Mouse (Mus musculus): ENCODE data around the gene Fhdc1.

The Fhdc1 gene

DNA sequence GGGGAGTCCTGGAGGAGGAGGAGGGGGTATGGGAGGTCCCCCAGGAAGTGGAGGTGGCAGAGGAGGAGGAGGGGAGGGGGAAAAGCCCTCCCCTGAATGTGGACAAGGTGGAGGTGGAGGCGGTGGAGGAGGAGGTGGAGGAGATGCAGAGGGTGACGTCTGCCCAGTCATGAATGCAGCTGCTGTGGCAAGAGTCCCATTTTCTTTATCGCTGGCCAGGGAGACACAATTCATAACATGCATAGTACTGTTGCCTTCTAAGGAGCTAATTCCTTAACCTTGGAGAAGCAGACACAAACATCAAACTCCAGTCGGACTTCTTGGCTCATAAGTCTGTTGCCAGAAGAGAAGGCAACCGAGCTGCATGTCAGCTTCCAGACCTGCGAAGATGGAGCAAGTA lies 5.8 kb downstream of the Fhdc1 start:
- no peak for DNase-seq

DNA sequence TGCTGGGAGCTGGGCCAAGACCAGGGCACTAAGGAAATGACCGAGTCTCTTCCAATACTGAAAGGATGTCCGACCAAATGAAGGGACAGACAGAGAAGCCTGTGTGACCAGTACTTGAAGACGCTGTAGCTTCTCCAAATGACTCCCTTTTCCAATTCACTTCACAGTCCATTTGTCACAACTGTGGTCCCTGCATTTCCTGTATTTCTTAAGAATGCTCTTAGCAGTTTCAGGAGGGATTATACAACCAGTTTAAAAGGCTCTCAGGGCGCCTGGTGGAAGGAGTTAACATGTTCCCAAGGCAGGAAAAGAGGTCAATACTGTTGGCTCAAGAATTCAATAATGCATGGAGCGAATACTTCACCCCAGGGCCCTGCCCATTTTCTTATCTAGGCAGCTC lies 7.3 kb downstream of the Fhdc1 start:
- DNase-seq = no peak

DNA sequence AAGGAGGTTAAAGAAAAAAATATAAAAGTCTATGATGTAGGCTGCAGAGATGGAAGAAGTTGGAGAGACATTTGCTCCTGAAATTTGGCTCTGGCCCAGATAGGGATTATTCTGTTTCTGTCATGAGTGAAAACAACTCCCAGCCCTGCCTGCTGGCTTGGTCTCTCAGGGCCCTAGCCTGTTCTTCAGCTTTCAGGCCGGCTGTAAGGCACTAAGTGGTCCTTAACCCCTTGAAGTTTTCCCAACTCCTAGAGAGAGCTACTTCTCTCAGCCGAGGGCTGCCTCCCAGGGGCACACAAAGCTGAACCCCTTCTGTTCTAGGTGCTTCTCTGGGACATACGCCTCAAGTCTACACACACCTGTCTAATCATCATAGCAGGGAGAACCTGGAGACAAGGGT lies 7.7 kb downstream of the Fhdc1 start:
- no peak for DNase-seq

DNA sequence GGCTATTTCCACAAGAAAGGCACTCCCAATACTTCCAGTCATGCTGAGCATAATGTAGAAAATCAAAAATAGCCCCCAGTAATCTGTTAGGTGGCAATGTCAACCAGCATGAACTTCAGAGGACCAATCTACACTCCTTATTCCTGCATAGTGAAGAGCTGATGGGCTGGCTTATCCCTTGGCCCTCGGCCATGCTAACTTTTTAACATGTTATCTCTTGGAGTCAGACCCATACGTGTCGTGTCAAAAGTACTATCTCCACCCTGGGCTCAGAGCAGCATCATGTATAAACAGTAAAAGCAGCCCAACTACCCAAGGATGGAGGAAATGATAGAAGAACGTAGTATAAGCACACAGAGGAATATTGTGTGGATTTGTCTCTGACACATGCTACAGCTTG lies 9.1 kb downstream of the Fhdc1 start:
- DNase-seq = no peak

DNA sequence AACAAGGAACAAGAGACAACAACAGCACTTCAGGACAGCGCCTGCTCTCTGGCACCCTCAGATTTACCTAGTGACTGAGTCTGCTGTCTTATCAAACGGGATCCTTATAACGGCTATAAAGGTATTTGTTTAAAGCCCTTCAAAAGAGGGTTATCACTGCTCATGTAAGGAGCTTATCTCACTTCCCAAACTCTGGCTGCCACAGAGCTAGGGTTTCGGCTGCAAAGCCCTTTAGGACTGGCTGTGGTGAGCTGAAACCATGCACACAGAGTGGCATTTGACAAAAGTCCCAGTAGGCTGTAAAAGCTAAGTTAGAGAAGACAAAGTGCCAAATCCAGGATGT lies 12.1 kb downstream of the Fhdc1 start:
- no peak for DNase-seq

DNA sequence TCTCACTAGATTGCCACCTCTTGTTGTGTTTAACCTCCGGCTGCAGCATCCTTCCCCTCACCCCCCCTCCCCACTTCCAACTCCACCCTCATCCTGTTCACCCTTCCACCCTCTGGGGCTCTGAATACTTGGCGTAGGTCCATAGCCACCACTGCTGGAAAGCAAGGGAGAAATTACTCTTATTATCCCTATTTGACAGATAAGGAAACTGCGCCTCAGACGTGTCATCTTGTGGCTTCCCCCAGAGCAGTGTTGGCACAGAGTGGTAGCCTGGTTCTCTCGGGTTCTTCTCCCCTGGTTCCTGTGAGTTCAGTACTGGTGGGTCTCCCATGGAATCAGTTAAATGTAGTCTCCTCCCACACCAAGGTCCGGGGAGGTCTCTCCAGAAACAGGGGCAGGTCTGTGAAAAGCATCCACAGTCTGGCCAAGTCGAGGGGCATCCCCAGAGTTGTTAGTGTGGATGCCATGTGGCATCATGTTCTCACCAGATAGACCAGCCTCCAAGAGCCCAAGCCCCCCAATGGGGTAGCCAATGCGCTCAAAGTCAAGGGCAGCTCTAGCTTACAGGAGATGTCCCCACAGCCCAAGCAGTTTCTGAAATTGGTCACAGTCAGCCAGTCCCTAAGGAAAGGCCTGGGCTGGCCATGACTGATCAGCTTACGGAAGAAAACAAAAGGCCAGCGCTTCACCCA lies 12.7 kb downstream of the Fhdc1 start:
- DNase-seq = peak; percentile 66

DNA sequence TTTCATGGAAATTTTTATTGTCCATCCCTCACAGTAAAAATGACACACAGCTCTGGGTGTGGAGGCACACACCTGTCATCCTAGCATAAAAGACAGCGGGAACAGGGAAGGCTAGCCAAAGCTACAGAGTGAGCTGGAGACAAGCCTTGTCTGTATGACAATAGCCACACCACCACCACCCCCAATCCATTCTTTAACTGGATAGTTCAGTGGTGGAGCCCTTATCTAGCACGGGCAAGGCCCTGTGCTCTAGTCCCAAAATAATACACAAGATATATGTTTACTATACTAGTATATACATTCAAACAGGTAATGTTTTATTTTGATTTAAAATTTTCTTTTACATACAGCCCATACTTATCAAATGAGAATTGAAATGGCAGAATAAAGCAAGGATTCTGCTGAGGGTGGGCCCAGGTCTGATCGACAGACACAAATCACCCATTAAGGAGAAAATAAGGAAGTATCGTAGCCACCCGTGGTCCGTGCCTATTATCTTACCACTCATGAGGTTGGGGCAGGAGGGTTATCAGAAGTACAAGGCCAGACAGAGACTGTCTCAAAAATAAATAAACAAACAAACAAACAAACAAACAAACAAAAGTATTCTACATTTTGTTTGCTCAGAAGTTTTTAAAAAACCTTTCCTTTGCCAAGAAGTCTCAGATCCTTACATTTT lies 14.3 kb downstream of the Fhdc1 start:
- DNase-seq = no peak

DNA sequence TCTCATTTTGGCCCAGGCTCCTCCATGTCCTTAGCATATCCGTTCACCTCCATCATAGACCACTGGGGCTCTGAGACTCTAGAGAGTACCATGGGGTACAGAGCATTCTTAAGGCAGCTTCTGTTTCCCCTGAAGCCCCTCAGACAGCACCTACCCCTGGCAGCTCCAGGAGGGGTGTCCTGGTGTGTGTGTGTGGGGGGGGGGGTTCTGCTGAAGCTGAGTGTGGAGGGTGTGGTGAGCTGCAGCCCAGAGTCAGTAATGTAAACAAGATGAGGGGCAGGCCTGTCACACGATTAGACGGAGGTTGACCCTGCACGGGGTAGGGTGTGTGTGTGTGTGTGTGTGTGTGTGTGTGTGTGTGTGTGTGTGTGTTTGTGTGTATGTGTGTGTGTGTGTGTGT lies 18.5 kb downstream of the Fhdc1 start:
- no peak for DNase-seq

DNA sequence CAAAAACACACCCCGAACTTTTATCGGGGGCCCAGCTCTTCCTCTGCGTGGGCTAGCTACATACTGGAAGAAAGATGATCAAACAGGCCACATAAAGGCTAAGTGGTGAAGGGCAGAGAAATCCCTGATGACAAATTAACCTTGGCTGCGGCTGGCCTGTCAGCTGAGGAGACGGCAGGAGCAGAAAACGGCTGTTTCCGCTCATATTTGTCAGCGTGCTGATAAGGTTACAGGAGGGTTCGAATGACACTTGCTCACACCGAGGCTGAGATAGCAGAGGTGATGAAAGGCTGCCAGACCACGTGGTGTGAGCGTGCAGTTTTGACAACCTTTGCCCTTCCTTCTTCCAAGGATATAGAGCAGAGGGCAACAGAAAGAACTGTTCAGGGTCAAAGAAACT lies 19.3 kb downstream of the Fhdc1 start:
- peak; percentile 74 for DNase-seq

DNA sequence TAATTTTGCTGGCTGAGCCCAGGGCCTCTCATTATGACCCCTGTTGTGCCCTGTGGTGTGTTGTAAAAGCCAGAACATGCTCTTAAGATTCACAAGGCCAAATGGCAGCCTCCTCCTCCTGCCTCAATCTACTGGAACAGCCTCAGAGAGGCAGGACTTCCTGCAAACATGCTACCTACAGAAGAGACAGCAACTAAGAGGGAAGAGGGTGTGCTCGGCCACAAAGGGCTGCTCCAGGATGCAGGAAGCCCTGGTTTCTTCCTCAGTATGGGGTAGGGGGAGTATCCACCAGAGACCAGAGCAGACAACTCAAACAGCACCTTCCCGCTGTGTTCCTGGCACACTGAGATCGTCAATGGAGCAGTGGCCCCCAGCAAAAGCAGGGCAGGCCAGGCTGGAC lies 19.7 kb downstream of the Fhdc1 start:
- no peak for DNase-seq

DNA sequence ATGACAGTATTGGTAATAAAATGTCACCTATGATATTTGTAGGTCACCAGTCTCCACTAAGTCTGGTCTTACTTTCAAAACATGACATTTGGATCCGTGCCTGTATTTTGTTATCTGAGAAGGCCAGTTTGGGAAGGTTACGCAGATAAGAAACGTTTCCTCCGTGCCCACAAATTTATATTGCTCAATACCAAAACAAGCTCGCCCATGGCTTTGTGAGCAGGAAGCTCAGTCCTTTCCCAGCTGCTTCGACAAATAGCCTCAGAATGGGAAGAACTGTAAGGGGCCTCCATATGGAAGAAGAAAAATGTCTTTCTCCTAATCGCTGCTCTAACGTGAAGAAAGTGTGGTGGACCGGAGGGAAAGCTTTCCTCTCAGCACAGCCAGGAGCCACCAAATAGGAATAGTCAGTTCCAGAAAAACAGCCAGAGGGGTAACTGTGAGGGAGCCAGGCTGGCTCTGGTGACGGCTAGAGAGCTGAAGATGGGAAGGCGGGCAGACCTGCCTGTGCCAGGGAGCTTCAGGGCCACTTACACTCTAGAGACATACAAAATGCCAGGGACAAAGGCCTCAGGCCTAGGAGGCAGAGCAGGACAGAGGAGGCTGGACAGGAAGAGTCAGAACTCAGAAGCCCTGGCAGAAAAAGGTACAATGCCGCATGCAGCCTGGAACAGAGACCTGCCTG lies 24.4 kb downstream of the Fhdc1 start:
- peak; percentile 49 for DNase-seq

DNA sequence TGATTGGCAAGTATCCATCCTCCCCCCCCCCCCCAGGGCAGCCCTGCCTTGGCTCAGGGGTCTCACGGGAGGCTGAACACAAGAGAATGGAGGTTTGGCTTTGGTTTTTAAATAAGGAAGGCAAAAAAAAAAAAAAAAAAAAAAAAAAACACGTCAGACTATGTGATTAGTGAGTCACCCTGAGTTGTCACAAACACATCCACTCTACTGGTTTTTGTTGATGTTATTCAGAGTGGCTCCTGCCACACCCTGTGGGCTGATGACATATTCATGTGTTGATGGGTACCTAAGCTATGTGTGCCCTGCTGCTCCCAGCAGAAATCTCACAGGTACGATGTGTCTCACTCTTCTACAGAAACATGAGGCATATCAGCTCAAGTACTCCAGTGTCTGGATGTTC lies 29.6 kb downstream of the Fhdc1 start:
- DNase-seq = no peak

DNA sequence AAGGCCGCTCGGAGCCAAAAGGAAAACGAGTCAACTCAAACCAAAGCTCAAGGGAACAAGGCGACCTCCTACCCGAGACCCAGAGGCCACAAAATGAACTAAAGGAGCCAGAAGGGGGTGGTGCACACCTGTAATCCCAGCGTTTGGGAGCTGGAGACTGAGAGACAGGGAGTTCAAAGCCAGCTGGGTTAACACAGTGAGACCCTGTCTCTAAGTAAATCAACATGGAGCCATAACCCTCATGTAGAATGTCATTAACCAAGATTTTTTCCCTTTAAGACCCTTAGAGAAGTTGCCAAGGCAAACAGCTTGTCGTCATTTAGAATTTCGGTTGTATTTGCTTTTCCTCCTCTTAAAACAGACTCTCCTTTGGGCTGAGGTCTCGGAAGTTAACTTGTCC lies 31.2 kb downstream of the Fhdc1 start:
- no peak for DNase-seq

DNA sequence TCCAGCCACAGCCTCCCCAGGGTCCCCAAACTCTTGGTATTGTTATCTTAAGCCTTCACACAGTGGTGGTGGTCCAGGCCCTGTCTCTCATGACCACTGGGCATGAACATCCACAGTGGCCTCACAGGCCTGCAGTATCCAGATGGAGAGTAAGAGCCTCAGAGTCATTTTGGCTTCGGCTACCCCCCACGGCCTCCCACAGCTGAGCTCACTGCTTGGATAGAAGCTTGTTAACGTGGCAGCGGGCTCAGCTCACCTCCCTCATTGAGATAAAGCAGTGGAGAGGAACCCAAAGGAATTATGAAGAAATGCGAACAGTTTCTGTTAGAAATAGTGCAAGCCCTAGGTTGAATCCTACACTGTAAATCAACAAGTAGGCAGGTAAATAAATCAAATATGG lies 32.4 kb downstream of the Fhdc1 start:
- DNase-seq = no peak

DNA sequence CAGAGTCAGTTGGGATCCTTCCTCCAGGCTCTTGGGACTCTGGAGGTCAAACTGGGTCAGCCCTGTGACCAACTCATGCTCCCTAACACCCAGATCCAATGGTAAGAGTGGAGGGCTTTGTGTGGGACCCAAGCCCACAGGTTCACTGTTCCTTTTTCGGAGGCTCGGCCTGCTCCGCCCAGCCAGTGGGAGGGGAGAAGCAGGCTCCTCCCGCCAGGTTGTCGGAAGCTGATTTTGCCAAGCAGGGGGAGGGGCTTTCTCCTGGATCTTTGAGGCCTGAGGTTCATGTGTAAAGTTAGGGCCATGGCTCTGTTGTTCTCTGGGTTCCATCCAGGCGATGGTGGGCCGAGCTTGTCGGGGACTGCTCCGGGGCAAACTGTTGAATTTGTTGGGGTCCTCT lies 34.4 kb downstream of the Fhdc1 start:
- DNase-seq = no peak

DNA sequence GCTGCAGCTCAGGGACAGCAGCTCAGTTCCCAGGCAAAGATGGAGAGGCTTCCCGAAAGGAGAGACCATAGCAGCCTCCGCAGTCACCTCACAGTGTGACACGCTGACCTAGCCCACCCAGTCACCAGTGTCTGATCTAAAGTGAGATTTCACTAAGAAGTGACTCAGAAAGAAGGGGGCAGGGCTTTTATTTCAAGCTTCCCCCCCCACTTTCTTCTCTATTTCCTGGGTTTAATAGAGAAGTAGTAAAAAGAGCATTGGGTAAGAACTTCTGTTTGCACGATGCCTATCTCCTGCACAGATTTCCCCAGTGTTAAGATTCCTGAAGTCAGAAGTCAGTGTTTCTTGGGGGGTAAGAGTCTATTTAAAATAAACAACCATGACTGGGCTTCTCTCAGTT lies 37.3 kb downstream of the Fhdc1 start:
- no peak for DNase-seq

DNA sequence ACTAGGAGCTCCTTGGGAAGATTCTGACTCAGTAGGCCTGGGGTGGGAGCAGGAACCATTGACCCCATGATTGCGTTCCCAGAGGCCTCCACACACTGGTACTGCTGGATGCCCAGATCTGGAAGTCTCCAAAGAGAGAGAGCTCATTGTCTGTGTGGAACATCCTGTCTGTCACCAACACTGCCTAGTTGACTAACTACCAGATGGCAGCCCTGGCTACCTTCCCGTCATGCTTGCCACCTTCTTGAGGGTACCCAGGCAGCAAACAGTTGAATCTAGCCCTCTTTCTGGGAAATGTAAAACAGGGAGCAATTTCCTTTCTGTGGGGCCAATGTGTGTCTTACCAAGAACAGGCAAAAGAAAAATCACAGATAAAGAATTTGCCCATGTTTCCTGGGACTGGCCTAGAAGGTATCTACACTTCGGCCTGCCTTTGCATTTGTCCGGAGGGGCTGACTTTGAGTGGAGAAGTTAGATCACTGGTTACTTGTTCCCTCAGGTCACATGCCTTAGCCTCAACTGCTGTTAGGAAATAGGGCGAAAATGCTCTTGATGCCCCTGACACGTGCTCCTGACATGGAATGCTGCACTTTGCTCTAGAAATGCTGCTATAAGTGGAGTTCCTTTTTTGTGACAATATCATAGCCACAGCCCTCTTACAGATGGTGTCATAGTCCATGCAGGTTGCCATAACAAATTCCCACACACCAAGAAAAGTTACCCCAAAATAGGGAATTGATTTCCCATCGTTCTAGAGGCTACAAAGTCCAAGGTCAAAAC lies 40.6 kb downstream of the Fhdc1 start:
- DNase-seq = no peak

DNA sequence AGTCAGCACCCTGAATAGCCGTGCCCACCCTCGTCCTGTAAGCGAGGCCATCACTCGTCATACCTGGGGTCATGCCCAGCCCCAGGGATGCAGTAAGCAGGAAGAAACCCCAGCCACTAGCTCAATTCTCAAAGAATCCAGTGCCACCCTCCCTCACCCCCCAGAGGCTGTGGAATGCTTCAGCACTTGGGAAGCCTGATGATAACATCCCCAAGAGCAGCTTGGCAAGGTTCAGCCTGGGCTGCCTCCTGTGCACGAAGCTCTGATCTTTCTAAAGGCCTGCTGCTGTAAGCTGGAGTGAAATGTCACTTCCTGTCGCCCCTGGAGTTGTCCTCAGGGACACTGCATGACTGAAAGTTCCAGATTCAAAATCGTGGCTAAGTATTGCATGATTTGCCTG lies 41.4 kb downstream of the Fhdc1 start:
- DNase-seq = no peak

DNA sequence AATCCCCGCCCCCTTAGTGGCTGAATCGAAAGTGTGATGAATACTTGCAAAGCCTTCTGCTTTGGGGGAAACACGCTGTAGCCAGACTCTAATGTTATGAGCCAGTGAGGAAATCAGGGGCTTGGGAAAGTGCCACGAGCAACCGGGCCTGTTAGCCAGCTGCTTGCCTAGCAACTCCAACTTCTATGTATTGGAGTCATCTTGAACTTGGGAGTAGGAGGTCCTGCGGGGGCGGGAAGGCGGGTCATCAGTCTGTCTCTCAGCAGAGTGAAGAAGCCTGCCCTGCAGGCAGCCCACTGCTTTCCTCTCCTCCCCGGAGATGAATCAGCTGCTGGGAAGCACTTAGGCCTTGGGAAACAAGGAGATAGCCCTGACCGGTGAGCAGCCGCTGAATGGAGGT lies 42.1 kb downstream of the Fhdc1 start:
- no peak for DNase-seq

DNA sequence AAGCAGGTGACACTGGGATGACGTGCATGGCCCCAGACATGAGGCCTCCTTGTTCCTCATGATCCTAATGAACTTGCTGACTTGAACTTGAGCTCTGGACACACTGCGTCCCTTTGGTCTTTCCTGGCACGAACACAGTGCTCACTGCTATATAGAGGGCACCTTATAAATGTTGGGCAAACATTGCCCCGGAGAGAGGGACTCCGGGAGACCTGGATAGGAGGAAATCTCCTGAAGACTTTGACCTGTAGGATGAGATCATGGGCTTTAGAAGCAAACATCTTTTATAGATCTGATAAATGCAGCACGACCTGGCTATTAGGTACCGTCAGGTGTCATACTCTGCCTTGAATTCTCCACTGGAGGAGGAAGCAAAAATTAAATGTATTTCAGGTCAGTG lies 43.3 kb downstream of the Fhdc1 start:
- DNase-seq = no peak

DNA sequence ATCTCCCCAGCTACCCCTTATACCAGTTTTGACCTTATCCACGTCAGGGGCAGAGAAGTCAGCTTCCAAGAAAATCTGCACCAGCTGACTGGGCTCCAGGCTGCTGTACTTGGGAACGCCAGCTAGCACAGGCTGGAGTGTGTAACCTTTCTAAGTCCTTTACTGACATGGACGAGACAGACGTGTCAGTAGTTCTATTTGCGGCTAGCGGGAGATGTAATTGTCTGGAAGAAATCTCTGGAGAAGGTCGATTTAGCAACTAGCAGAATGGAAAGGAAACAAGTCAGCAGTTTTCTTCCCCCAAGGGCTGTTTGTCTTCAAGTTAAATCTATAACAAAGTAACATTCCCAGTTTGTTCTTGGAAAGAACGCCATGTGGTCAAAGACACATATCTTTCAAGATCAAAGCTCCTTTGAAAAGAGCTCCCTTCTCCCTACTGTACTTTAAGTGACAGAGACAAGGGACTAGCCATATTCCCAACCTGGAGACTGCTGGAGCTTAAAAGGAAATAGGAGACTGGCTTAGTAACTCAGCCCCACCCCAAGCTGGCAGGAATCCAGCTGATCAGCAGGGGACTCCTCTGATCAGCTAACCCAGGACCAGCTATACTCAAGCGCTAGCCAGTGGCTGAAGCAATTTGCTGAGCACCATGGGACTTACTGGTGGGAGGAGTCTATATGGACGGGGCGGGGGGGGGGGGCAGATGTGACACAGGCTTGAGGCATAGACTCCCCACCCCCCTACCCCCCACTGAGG lies 44.8 kb downstream of the Fhdc1 start:
- peak; percentile 29 for DNase-seq

DNA sequence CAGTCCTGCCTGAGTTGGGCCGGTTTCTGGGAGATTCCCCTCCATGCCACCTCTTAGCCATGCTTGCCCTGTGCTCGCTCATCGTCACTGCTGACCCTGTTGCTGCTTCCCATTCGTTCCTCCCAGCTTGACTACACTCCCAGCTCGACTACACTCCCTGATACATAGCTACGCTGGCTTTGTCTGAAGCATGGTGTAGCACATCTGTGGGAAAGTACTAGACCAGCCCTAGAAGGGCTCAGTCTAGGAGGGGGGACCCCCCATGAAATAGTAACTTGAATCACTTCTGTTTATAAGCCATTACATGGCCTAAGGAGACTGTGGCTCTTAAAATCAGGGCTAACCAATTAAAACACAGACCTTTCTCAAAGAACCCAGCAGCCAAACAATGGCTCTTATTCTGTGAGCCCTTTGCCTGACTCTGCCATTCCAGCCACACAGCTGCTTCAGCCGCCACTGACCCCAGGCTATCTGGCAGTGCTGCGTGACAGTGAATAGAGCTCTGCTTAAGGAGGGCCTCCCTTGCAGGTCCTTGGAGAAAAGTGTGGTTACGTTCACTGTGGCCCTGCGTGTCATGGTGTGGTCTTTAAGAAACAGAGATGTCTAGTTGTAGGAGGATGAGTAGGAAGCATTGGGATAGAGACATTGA lies 47.3 kb downstream of the Fhdc1 start:
- DNase-seq = no peak

DNA sequence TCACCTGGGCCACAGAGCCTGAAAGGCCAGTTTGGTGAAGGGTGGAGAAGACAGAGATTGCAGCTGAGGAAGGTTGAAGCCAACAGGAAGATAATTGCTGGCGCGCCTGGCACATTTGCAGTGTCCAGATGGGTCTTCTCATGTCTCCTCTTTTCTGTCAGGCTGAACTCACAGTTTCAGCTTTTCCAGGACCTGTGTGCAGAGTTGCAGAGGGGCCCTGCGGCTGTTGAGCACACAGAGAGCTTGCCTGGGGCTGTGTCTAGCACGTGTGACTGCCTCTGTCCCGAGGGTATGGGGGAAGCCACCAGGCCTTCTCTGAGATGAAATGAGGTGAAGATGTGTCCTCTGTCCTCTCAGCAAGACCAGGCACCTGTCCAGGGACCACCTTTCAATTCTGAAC lies 49.0 kb downstream of the Fhdc1 start:
- DNase-seq = no peak
